Mouse (Mus musculus): ENCODE results near the gene Fbxw21. TPM values are rescaled to one million over a fixed set of nuclear protein-coding genes. Genes with fewer than 3 reads are reported as not detected.

Gene Fbxw21
- total RNA-seq, 2 experiments from 2014 or later: not detected

DNA sequence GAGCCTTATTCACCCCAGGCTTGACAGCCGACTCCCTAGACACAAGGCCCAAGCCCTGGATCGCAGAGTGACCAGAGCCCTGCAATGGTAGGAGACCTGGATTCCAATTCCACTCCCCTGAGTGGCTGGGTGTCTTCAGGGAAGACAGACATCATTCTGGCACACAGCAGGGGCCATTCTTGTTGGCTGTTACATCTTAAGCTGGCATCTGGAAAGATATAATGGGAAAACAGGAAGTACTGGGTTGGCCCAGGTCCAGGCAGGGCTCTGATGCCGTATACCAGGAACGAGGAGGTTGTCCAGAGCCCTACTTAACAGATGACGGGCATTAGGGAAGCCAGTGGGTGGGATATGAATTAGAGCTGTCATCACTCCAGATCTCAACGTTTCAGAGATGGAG is 38.6 kb downstream of the Fbxw21 start:
- DNase-seq: no peak
- TF ChIP-seq CTCF (IDR thresholded peaks at IDR 0.05): no peak
- Histone ChIP-seq H3K27ac (no peak overlapping the region), H3K4me3 (no peak overlapping the region)
- intact Hi-C loops (cut with DNase I): no loop called here

DNA sequence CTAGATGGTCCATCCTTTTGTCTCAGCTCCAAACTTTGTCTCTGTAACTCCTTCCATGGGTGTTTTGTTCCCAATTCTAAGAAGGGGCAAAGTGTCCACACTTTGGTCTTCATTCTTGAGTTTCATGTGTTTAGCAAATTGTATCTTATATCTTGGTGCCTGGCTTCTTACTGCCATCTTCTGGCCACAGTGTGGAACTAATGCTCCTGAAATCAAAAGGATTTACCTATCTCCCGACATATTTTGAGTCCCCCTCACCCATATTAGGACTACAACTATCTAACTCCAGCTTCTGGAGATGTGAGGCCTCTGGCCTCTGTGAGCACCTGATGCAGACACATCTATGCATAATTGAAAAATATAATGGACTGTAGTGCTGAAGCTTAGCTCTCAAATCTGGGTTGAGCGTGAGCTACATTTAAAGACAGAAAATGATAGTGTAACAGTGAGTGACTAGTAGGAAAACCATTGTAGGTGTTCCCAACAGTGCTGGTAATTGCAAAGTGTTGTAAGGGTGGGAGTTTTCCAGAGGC is 39.2 kb downstream of the Fbxw21 start:
- DNase-seq: no peak
- H3K4me3 ChIP-seq: no peak overlapping the region
- no peak overlapping the region for H3K27ac ChIP-seq
- peak; percentile 73 for TF ChIP-seq CTCF (IDR thresholded peaks at IDR 0.05)
- intact Hi-C loops (cut with DNase I): loop anchor here (1.0 kb wide), 1 partner anchor 119 kb away; no protein-coding TSS in a partner anchor

DNA sequence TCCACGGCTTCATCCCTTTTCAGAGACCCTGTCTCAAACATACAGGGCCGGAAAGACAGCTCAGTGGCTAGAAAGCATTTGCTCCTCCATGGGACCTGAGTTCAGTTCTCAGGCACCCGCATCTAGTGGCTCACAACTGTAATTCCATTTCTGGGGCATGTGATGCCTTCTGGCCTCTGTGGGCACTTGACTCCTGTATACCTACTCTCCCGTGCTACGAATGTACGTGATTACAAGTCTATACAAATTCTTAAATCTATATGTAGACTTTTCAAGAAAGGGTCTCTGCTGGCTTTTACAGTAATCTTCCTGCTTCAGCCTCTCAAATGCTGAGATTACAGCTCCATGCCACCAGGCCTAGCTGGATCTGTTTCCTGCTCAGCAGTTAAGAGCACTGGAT is 40.9 kb downstream of the Fbxw21 start:
- H3K4me3 ChIP-seq: no peak overlapping the region

DNA sequence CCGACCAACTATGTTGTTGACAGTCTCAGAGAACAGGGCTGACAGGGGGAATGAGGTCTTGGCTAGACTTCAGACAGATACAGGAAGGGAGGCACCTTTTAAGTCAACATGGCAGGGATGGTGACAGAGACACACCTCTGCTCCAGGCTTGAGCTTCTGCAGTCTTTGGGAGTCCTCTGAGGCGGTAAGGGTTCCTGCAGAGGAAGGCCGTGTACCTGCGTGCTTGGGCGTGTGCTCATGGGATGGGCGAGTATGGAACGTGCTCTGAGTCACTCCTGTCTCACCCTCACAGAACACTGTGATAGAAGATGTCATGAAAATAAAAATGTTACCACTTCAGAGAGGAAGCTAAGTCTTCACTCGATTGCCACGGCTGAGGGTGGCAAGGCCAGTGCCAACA is 42.3 kb downstream of the Fbxw21 start:
- TF ChIP-seq CTCF (IDR thresholded peaks at IDR 0.05): no peak
- Histone ChIP-seq H3K27ac (no peak overlapping the region), H3K4me3 (no peak overlapping the region)
- no peak for DNase-seq
- intact Hi-C loops (cut with DNase I): no loop called here

More for the DNA sequence above, 40.9 kb downstream of the Fbxw21 start:
- H3K27ac ChIP-seq: no peak overlapping the region
- DNase-seq: no peak
- intact Hi-C loops (cut with DNase I): loop anchor here (2.0 kb wide), 1 partner anchor 32 kb away; no protein-coding TSS in a partner anchor
- TF ChIP-seq CTCF (IDR thresholded peaks at IDR 0.05): no peak

DNA sequence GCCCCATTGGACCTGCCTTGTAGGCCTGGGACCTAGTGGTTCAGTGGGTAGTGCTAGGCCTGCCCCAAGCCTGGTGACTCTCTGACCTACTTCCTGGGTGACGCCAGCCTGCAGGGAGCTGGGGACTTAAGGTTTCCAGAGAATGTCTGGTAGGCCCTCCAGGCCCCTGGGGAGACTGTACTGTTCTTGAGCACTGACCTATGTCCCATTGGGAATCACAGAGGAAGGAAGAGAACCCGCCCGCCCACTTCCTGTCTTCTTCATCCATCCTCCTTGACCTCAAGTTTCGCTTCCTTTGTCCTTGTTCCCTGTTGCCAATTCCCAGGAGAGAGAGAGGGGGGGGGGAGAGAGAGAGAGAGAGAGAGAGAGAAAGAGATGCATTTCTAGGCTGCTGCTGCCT is 43.7 kb downstream of the Fbxw21 start:
- DNase-seq: no peak
- peak overlapping the region; percentile 48; the same call in 1 of the 2 replicates for H3K27ac ChIP-seq
- no peak for TF ChIP-seq CTCF (IDR thresholded peaks at IDR 0.05)
- intact Hi-C loops (cut with DNase I): no loop called here
- H3K4me3 ChIP-seq: no peak overlapping the region

DNA sequence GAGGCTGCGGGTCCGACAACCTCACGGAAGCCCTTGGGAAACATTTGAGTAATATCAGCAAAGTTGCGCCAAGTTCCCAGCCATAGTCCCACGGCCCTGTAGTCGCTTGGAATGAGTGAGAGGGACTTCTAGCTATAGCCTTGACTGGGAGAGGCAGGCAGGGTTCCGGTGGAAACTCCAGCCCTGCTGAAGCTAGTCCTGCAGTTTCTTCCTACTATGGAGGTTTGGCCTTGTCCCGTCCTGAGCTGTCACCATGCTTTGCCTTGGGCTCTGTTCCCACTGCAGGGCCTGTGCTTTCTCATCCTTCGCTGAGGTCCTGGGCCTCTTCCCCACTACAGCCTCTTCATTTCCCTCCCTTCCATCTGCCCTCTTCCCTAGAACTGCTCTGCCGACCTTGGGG is 45.6 kb downstream of the Fbxw21 start:
- Histone ChIP-seq H3K4me3 (no peak overlapping the region), H3K27ac (no peak overlapping the region)
- TF ChIP-seq CTCF (IDR thresholded peaks at IDR 0.05): no peak
- DNase-seq: no peak
- intact Hi-C loops (cut with DNase I): no loop called here

DNA sequence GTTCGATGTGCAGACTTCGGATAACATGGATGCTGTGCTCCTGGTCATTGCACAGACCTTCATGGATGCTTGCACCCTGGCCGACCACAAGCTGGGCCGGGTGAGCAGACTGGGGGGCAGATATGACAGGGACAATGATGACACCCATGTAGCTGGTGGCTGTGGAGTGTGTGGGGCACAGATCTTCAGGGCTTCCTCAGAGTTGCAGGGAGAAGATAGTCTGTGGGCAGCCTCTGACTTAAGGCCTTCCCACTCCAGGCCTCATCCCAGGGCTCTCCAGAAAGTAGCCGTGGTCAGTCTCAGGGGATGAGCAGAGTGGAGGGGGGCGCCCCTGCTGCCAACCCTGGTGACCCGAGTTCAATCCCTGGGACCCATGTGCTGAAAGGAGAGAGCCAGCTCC is 47.0 kb downstream of the Fbxw21 start:
- intact Hi-C loops (cut with DNase I): no loop called here
- H3K4me3 ChIP-seq: no peak overlapping the region
- H3K27ac ChIP-seq: no peak overlapping the region
- TF ChIP-seq CTCF (IDR thresholded peaks at IDR 0.05): no peak
- no peak for DNase-seq

DNA sequence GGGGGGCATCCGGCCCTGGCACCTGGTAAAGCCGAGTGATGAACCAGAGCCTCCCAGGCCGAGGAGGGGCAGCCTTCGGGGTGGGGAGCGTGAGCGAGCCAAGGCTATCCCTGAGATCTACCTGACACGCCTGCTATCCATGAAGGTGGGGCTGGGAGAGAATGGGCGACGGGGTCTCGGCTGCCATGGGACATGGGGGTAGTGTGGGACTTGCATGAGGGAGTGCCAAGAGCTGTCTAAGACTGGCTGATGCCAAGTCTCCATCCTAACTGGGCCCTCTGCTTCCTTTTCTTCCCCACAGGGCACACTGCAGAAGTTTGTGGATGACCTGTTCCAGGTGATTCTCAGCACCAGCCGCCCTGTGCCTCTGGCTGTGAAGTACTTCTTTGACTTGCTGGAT is 47.6 kb downstream of the Fbxw21 start:
- intact Hi-C loops (cut with DNase I): no loop called here
- TF ChIP-seq CTCF (IDR thresholded peaks at IDR 0.05): no peak
- no peak for DNase-seq
- H3K4me3 ChIP-seq: no peak overlapping the region
- no peak overlapping the region for H3K27ac ChIP-seq

DNA sequence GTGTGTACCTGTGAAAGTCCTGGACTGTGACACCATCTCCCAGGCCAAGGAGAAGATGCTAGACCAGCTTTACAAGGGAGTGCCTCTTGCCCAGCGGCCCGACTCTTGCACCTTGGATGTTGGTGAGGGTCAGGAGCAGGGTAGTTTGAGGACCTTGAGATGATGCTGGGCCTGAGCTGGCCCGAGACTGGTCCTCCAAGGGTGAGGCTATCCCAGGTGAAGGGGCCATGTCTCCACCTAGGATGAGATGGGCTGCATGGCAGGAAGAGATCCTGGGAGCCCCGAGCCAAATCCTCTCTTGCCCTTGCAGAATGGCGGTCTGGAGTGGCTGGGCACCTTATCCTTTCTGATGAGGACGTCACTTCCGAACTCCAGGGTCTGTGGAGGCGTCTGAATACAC is 48.5 kb downstream of the Fbxw21 start:
- no peak for TF ChIP-seq CTCF (IDR thresholded peaks at IDR 0.05)
- H3K4me3 ChIP-seq: no peak overlapping the region
- intact Hi-C loops (cut with DNase I): no loop called here
- H3K27ac ChIP-seq: no peak overlapping the region
- DNase-seq: no peak

DNA sequence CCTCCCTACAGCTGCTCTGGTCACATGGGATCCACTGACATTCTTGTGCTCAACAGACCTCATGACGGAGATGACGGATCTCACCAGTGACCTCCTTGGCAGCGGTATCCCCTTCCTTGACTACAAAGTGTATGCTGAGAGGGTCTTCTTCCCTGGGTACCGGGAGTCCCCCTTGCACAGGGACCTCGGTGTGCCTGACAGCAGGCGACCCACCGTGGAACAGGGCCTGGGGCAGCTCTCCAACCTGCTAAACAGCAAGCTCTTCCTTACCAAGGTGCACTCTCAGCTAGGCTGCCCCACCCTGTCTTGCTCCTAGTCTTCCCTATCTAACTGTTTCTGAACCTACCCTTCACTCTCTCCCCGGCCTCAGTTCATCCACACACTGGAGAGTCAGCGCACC is 50.2 kb downstream of the Fbxw21 start:
- no peak for DNase-seq
- Histone ChIP-seq H3K27ac (no peak overlapping the region), H3K4me3 (no peak overlapping the region)
- no peak for TF ChIP-seq CTCF (IDR thresholded peaks at IDR 0.05)
- intact Hi-C loops (cut with DNase I): no loop called here

DNA sequence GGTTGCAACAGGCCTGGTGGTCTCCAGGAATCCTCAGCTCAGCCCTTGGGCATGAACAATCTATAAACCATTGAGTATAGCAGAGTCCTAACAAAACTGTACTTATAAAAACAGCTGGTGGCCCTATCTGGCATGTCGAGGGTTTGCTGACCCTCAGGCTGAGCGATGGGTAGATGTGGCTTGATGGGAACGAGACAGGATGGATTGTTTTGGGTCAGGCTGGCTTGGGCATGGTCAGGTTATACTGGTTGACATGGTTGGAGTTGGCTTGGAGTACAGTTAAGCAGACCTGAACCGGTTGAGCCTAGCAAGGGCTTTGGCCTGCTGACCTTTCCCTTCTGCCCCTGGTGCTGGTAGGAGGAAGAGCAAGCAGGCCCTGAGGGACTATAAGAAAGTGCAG is 50.7 kb downstream of the Fbxw21 start:
- no peak overlapping the region for H3K4me3 ChIP-seq
- intact Hi-C loops (cut with DNase I): no loop called here
- no peak for DNase-seq
- no peak for TF ChIP-seq CTCF (IDR thresholded peaks at IDR 0.05)
- no peak overlapping the region for H3K27ac ChIP-seq

DNA sequence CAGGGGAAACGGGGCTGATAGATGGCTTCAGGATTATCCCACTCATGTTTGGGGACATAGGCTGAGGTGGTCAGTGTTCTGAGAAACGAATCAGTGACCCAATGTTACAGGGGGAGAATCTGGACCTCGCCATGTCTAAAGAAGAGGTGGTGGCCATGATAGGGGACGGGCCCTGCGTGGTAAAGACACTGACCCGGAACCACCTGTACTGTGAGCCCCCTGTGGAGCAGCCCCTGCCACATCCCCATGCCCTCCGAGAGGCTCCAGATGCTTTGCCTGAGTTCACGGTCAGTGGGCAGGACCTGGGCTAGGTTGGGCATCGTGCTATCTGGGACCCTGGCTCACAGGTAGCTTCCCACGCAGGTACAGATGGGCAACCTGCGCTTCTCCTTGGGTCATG is 51.6 kb downstream of the Fbxw21 start:
- TF ChIP-seq CTCF (IDR thresholded peaks at IDR 0.05): no peak
- H3K4me3 ChIP-seq: no peak overlapping the region
- intact Hi-C loops (cut with DNase I): no loop called here
- DNase-seq: no peak
- H3K27ac ChIP-seq: no peak overlapping the region

DNA sequence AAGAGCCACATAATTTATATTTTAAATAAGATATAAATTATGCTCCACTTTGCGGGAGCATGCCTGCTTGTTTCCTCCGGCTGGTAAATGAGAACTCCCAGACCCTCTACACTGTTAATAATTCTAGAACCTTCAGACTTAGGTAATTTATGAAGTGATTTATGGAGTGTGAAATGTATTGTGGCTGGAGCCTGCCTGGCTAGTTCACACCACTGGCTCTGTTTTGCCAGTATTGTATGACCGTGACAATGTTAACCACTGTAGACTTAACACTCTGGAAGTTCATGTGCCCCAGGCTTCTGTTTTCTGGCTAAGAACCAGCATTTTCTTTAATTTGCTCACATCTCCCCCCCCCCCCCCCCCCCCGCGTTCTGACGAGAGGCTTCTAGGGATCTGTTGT is 54.5 kb downstream of the Fbxw21 start:
- intact Hi-C loops (cut with DNase I): no loop called here
- no peak for TF ChIP-seq CTCF (IDR thresholded peaks at IDR 0.05)
- no peak for DNase-seq
- H3K27ac ChIP-seq: no peak overlapping the region
- H3K4me3 ChIP-seq: no peak overlapping the region

DNA sequence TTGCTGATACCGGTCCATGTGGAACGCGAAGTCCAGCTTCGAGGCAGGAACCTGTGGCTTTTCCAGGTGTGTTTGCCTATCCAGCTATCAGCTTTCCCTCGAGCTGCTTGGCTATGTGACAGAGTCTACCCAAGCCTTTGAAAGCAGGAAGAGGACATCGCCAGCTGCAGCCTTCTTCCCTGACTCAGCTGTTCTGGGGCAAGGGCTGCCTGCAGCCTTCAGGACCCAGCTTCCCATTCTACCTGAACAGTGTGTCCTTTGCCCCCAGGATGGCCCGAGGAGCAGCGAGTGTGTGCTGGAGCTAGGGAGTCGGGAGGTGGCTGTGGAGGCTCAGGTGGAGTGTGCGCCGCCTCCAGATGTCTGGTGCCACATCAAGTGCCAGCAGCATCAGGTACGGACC is 56.2 kb downstream of the Fbxw21 start:
- DNase-seq: peak; percentile 15
- Histone ChIP-seq H3K4me3 (no peak overlapping the region), H3K27ac (no peak overlapping the region)
- intact Hi-C loops (cut with DNase I): no loop called here
- TF ChIP-seq CTCF (IDR thresholded peaks at IDR 0.05): no peak
